In the genomic region with DNA sequence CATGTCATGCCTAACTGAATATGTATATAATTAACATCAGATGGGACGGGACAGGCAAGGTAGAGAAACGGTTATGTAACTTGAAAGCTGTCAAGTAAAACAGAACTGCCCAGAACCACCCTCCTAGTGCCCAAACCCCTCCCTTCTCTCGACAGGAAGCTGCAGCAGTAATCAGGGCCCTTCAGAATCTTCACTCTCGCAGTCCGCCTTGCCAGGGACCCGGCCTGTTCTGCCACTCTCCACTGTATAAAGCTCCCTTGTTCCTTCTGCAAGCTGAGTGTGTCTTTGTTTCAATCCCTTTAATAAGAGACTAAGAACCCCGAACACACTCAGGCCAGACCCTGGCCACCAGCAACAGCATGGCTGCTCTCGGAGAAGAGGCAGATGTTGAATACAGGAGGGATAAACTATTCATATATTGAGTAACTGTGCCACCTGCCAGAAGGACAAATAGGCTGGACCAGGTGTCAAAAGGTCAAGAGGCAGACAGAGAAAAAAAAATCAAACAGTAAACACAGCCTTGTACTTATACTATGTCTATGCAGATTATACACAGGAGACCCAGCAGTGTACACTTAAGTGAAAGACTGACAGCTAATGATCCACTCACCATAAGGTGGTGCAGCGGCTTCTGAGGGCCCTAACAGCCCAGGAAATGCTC, we compare ENCODE assay signal across 11 mouse cellular contexts. TPM values are rescaled to one million over a fixed set of nuclear protein-coding genes. Genes with fewer than 3 reads are reported as not detected.
DNase-seq lines count a peak whose midpoint lies in the region; ATAC-seq and TF ChIP-seq lines count a peak whose summit lies in the region.
"Had no signal": no experiment of that assay in that cellular context is flagged by ENCODE, and none has a peak within 500 bp of the region (broad histone marks: within the 10 kb centered on the region; RNA-seq: fewer than 3 reads in every experiment).

No protein-coding gene starts in this region.

- ATAC-seq in liver, embryonic 16.5 days (ENCODE audit: low read depth), result peak; percentile 28
- ATAC-seq in liver, embryonic 11.5 days (replicated peaks; ENCODE audit: low FRiP score), result no peak
- ATAC-seq in lung, embryonic 16.5 days (ENCODE audit: low read depth), result peak; percentile 43
- no peak for ATAC-seq in monocyte, adult 5-6 weeks (replicated peaks; ENCODE audit: insufficient number of reproducible peaks, low FRiP score, low TSS enrichment, poor library complexity, severe bottlenecking)

- 37% methylated on average over 9 of the region's 9 CpGs for WGBS in liver, embryonic 16.5 days (ENCODE audit: insufficient replicate concordance)
- WGBS in liver, embryonic 11.5 days, result 54% methylated on average over 9 of the region's 9 CpGs
- WGBS in lung, embryonic 16.5 days, result 40% methylated on average over 9 of the region's 9 CpGs
- WGBS in olfactory bulb, adult 2 months, result 23% methylated on average over 9 of the region's 9 CpGs

- TF ChIP-seq CTCF in gastrocnemius, adult 2 months (IDR thresholded peaks at IDR 0.05), result no peak
- TF ChIP-seq CTCF in olfactory bulb, adult 2 months (IDR thresholded peaks at IDR 0.05; ENCODE audit: insufficient read depth, low read depth, low read length), result no peak

- no peaks in the 10 kb centered on the region for H3K36me3 ChIP-seq in liver, embryonic 16.5 days (ENCODE audit: control insufficient read depth, insufficient read depth)
- no peaks in the 10 kb centered on the region; the same call in 1 of the 2 replicates for H3K36me3 ChIP-seq in liver, embryonic 11.5 days (ENCODE audit: control insufficient read depth, insufficient read depth, low read length)
- peaks cover 6% of the 10 kb centered on the region; the same call in 1 of the 2 replicates for H3K36me3 ChIP-seq in lung, embryonic 16.5 days (ENCODE audit: control insufficient read depth, insufficient read depth, low read length)

- H3K9me3 ChIP-seq in liver, embryonic 16.5 days (replicated peaks; ENCODE audit: control insufficient read depth, low read length), result no peaks in the 10 kb centered on the region
- H3K9me3 ChIP-seq in liver, embryonic 11.5 days (ENCODE audit: control insufficient read depth, low read length), result no peaks in the 10 kb centered on the region
- H3K9me3 ChIP-seq in lung, embryonic 16.5 days (ENCODE audit: control insufficient read depth, low read length), result no peaks in the 10 kb centered on the region

- TF ChIP-seq POLR2A in olfactory bulb, adult 2 months (IDR thresholded peaks at IDR 0.05; ENCODE audit: insufficient read depth, low read depth, low read length), result no peak

- H3K27ac ChIP-seq in gastrocnemius, adult 2 months, result peak overlapping the region; percentile 60
- no peak overlapping the region for H3K27ac ChIP-seq in liver, embryonic 16.5 days (ENCODE audit: low read length)
- no peak overlapping the region; the same call in 1 of the 2 replicates for H3K27ac ChIP-seq in liver, embryonic 11.5 days (ENCODE audit: low read depth, low read length)
- H3K27ac ChIP-seq in lung, embryonic 16.5 days (ENCODE audit: low read length), result peak overlapping the region; percentile 69
- peak overlapping the region; percentile 55 for H3K27ac ChIP-seq in olfactory bulb, adult 2 months (ENCODE audit: insufficient read depth, low read depth, low read length)
- H3K27ac ChIP-seq: kidney, postnatal 0 days; macrophage had no signal

- intact Hi-C loops in gastrocnemius, adult 2 months (cut with DNase I), result no loop called here

- no peaks in the 10 kb centered on the region for H3K27me3 ChIP-seq in liver, embryonic 16.5 days (ENCODE audit: control insufficient read depth, insufficient read depth, low read depth, low read length)
- H3K27me3 ChIP-seq in liver, embryonic 11.5 days (replicated peaks; ENCODE audit: control insufficient read depth, insufficient read depth, low read length), result no peaks in the 10 kb centered on the region
- no peaks in the 10 kb centered on the region for H3K27me3 ChIP-seq in lung, embryonic 16.5 days (ENCODE audit: control insufficient read depth, insufficient read depth, low read depth, low read length)

- peaks cover 40% of the 10 kb centered on the region for H3K4me1 ChIP-seq in liver, embryonic 16.5 days (ENCODE audit: control insufficient read depth, low read depth, low read length)
- H3K4me1 ChIP-seq in liver, embryonic 11.5 days (replicated peaks; ENCODE audit: control insufficient read depth, insufficient read depth, low read length), result peaks cover 57% of the 10 kb centered on the region
- H3K4me1 ChIP-seq in lung, embryonic 16.5 days (replicated peaks; ENCODE audit: control insufficient read depth, insufficient read depth, low read length), result peaks cover 51% of the 10 kb centered on the region
- peaks cover 50% of the 10 kb centered on the region for H3K4me1 ChIP-seq in olfactory bulb, adult 2 months (ENCODE audit: control insufficient read depth, insufficient read depth, low read length)

- H3K4me3 ChIP-seq in gastrocnemius, adult 2 months, result no peak overlapping the region
- H3K4me3 ChIP-seq in liver, embryonic 16.5 days (ENCODE audit: low read depth, low read length), result no peak overlapping the region
- no peak overlapping the region for H3K4me3 ChIP-seq in liver, embryonic 11.5 days (ENCODE audit: low read depth, low read length)
- no peak overlapping the region for H3K4me3 ChIP-seq in lung, embryonic 16.5 days (ENCODE audit: low read length)
- no peak overlapping the region for H3K4me3 ChIP-seq in olfactory bulb, adult 2 months (ENCODE audit: insufficient read depth, low read depth, low read length)

- DNase-seq in gastrocnemius, adult 2 months, result no peak
- no peak for DNase-seq in gastrocnemius, adult 8-10 months (ENCODE audit: low spot score in 2 of 2)
- DNase-seq in liver, embryonic 11.5 days (ENCODE audit: low spot score), result no peak
- DNase-seq in adrenal gland, postnatal 14 days, result no peak
- DNase-seq: adrenal gland, adult 2 months had no signal

- H3K4me2 ChIP-seq in liver, embryonic 16.5 days (ENCODE audit: low read depth, low read length), result no peak overlapping the region
- no peak overlapping the region for H3K4me2 ChIP-seq in liver, embryonic 11.5 days
- no peak overlapping the region for H3K4me2 ChIP-seq in lung, embryonic 16.5 days (ENCODE audit: low read depth, low read length)

- no peak overlapping the region for H3K9ac ChIP-seq in liver, embryonic 16.5 days (ENCODE audit: low read depth, low read length)
- H3K9ac ChIP-seq in liver, embryonic 11.5 days (ENCODE audit: low read depth, low read length), result no peak overlapping the region
- no peak overlapping the region for H3K9ac ChIP-seq in lung, embryonic 16.5 days (ENCODE audit: low read length)

RNA-seq across cellular contexts. Expression of a gene that starts 48.7 kb away (rescaled TPM):
- total RNA-seq in gastrocnemius, adult 2 months (2021), result 10 to 100 TPM; 16.4 to 18.0 TPM
- 10 to 100 TPM in 3 of 4 experiments, 1 to 10 TPM in 1; 9.8 to 20.1 (median 14.8) TPM for total RNA-seq in gastrocnemius, adult 8-10 months (2022)
- 9.3 and 13.7 TPM in 2 replicates for polyA plus RNA-seq in liver, embryonic 16.5 days (2015; fragmentation: Nextera tagmentation; extraction: Ambion mirVana)
- polyA plus RNA-seq in liver, embryonic 11.5 days (2014; fragmentation: Nextera tagmentation; extraction: Ambion mirVana), result 22.0 and 22.8 TPM in 2 replicates
- 43.8 and 47.1 TPM in 2 replicates for polyA plus RNA-seq in lung, embryonic 16.5 days (2015; fragmentation: Nextera tagmentation; extraction: Ambion mirVana)
- 65.6 and 107 TPM in 2 replicates for polyA plus RNA-seq in olfactory bulb, adult 2 months (2012; ENCODE audit: insufficient read depth, insufficient read length, low replicate concordance, missing spikeins)
- 49.9 and 61.8 TPM in 2 replicates for total RNA-seq in adrenal gland, postnatal 14 days (2021)
- total RNA-seq in monocyte, adult 5-6 weeks (2017), result 11.6 to 26.4 TPM (median 11.9 TPM) in 3 replicates

Comparison
In these comparisons a context has a peak if more than half of its experiments do, and no peak if none do; other contexts are left out.
1. ATAC-seq: peak in liver, embryonic 16.5 days (single experiment) and lung, embryonic 16.5 days (single experiment); none in liver, embryonic 11.5 days (single experiment) and monocyte, adult 5-6 weeks (single experiment).
2. H3K27ac ChIP-seq: peak in gastrocnemius, adult 2 months (single experiment), lung, embryonic 16.5 days (single experiment) and olfactory bulb, adult 2 months (single experiment); none in liver, embryonic 16.5 days (single experiment) and liver, embryonic 11.5 days (single experiment).